Mouse (Mus musculus) heart, postnatal 0 days (tissue): ENCODE data around the gene Sf3a1.

Experiments used
- CTCF ChIP-seq: IDR thresholded peaks from 2 replicates; pipeline ENCODE4 v1.5.1; 2016; ENCODE audit warnings: antibody characterized with exemption, control low read depth, low read depth
- EP300 ChIP-seq: IDR thresholded peaks from 2 replicates; pipeline ENCODE4 v1.6.1; 2016; ENCODE audit warnings: antibody characterized with exemption, low read depth

- no peak for TF ChIP-seq CTCF
- TF ChIP-seq EP300: no peak
Observed at GRCm38 (mm10) chr11:4214572-4214971, 54.4 kb downstream of the Sf3a1 start.
